Mouse (Mus musculus): Measurements from ENCODE around the gene Mbd6. TPM values are rescaled to one million over a fixed set of nuclear protein-coding genes. Genes with fewer than 3 reads are reported as not detected.
"Not testable (repeated sequence)": the region's sequence is repeated elsewhere in the genome, so short reads cannot be mapped to it uniquely, and the experiment has no call there.

Mbd6 gene
- polyA plus RNA-seq, 1 experiment: 67.3 TPM

- DNase-seq (ENCODE audit: low read depth): no peak
- TF ChIP-seq POLR2A (IDR thresholded peaks at IDR 0.05; ENCODE audit: borderline replicate concordance, extremely low read depth, insufficient read depth, insufficient read length, poor library complexity, severe bottlenecking) (no peak), CTCF (IDR thresholded peaks at IDR 0.05; ENCODE audit: borderline replicate concordance, extremely low read depth, insufficient read depth, insufficient read length) (no peak)
These were observed 36.7 kb upstream of the Mbd6 start for GRCm38 (mm10) chr10:127325454-127326016.

GRCm38 (mm10) chr10:127324495-127324894 is 35.7 kb upstream of the Mbd6 start:
- DNase-seq (ENCODE audit: low read depth): peak; percentile 45
- TF ChIP-seq CTCF (IDR thresholded peaks at IDR 0.05; ENCODE audit: borderline replicate concordance, extremely low read depth, insufficient read depth, insufficient read length) (peak; percentile 51; the same call in 1 of the 2 replicates), POLR2A (IDR thresholded peaks at IDR 0.05; ENCODE audit: borderline replicate concordance, extremely low read depth, insufficient read depth, insufficient read length, poor library complexity, severe bottlenecking) (no peak)

- TF ChIP-seq CTCF (IDR thresholded peaks at IDR 0.05; ENCODE audit: borderline replicate concordance, extremely low read depth, insufficient read depth, insufficient read length) (no peak), POLR2A (IDR thresholded peaks at IDR 0.05; ENCODE audit: borderline replicate concordance, extremely low read depth, insufficient read depth, insufficient read length, poor library complexity, severe bottlenecking) (no peak)
- no peak for DNase-seq (ENCODE audit: low read depth)
These were observed 34.5 kb upstream of the Mbd6 start for GRCm38 (mm10) chr10:127323131-127323855.

GRCm38 (mm10) chr10:127322669-127323068 is 33.9 kb upstream of the Mbd6 start:
- DNase-seq (ENCODE audit: low read depth): no peak
- TF ChIP-seq CTCF (IDR thresholded peaks at IDR 0.05; ENCODE audit: borderline replicate concordance, extremely low read depth, insufficient read depth, insufficient read length) (no peak), POLR2A (IDR thresholded peaks at IDR 0.05; ENCODE audit: borderline replicate concordance, extremely low read depth, insufficient read depth, insufficient read length, poor library complexity, severe bottlenecking) (no peak)

- DNase-seq (ENCODE audit: low read depth): no peak
- no peak for TF ChIP-seq POLR2A (IDR thresholded peaks at IDR 0.05; ENCODE audit: borderline replicate concordance, extremely low read depth, insufficient read depth, insufficient read length, poor library complexity, severe bottlenecking)
- no peak for TF ChIP-seq CTCF (IDR thresholded peaks at IDR 0.05; ENCODE audit: borderline replicate concordance, extremely low read depth, insufficient read depth, insufficient read length)
These were observed 33.4 kb upstream of the Mbd6 start for GRCm38 (mm10) chr10:127322178-127322577.

- DNase-seq (ENCODE audit: low read depth): no peak
- TF ChIP-seq POLR2A (IDR thresholded peaks at IDR 0.05; ENCODE audit: borderline replicate concordance, extremely low read depth, insufficient read depth, insufficient read length, poor library complexity, severe bottlenecking) (no peak), CTCF (IDR thresholded peaks at IDR 0.05; ENCODE audit: borderline replicate concordance, extremely low read depth, insufficient read depth, insufficient read length) (no peak)
These were observed 32.8 kb upstream of the Mbd6 start, which contains the start of gene Arhgap9 for GRCm38 (mm10) chr10:127321621-127322020. Gene Arhgap9, plus strand, starts transcription at chr10:127321964.

GRCm38 (mm10) chr10:127319969-127320368 is 31.2 kb upstream of the Mbd6 start:
- no peak for TF ChIP-seq POLR2A (IDR thresholded peaks at IDR 0.05; ENCODE audit: borderline replicate concordance, extremely low read depth, insufficient read depth, insufficient read length, poor library complexity, severe bottlenecking)
- TF ChIP-seq CTCF (IDR thresholded peaks at IDR 0.05; ENCODE audit: borderline replicate concordance, extremely low read depth, insufficient read depth, insufficient read length): no peak
- no peak for DNase-seq (ENCODE audit: low read depth)

- TF ChIP-seq CTCF (IDR thresholded peaks at IDR 0.05; ENCODE audit: borderline replicate concordance, extremely low read depth, insufficient read depth, insufficient read length): no peak
- TF ChIP-seq POLR2A (IDR thresholded peaks at IDR 0.05; ENCODE audit: borderline replicate concordance, extremely low read depth, insufficient read depth, insufficient read length, poor library complexity, severe bottlenecking): no peak
- no peak for DNase-seq (ENCODE audit: low read depth)
These were observed 29.2 kb upstream of the Mbd6 start for GRCm38 (mm10) chr10:127318009-127318408.

GRCm38 (mm10) chr10:127317277-127317676 is 28.5 kb upstream of the Mbd6 start:
- TF ChIP-seq POLR2A (IDR thresholded peaks at IDR 0.05; ENCODE audit: borderline replicate concordance, extremely low read depth, insufficient read depth, insufficient read length, poor library complexity, severe bottlenecking) (no peak), CTCF (IDR thresholded peaks at IDR 0.05; ENCODE audit: borderline replicate concordance, extremely low read depth, insufficient read depth, insufficient read length) (no peak)
- no peak for DNase-seq (ENCODE audit: low read depth)

GRCm38 (mm10) chr10:127314950-127315349 is 26.1 kb upstream of the Mbd6 start:
- DNase-seq (ENCODE audit: low read depth): not testable (repeated sequence)

GRCm38 (mm10) chr10:127313516-127313915 is 24.7 kb upstream of the Mbd6 start:
- DNase-seq (ENCODE audit: low read depth): not testable (repeated sequence)

GRCm38 (mm10) chr10:127312858-127313257 is 24.0 kb upstream of the Mbd6 start:
- TF ChIP-seq POLR2A (IDR thresholded peaks at IDR 0.05; ENCODE audit: borderline replicate concordance, extremely low read depth, insufficient read depth, insufficient read length, poor library complexity, severe bottlenecking): no peak
- TF ChIP-seq CTCF (IDR thresholded peaks at IDR 0.05; ENCODE audit: borderline replicate concordance, extremely low read depth, insufficient read depth, insufficient read length): no peak
- no peak for DNase-seq (ENCODE audit: low read depth)
